Mouse (Mus musculus) lung, postnatal 0 days (tissue): ENCODE measurements at regions not wholly inside any gene's neighbourhood (a gene's known extent, or its start where the extent isn't known, plus 50 kb on each side); places are given as distances from the start of the nearest gene placed in this dataset.

Experiments used
- ATAC-seq: fragments of 200-750 bp; cut with Nextera tagmentation; 2 replicates; pipeline ENCODE4 v1.8.0; 2017; ENCODE audit warnings: moderate library complexity
- DNase-seq: peaks from one replicate; pipeline ENCODE4 v3.0.0-alpha.2; 2016; ENCODE audit warnings: low spot score
- H3K27ac ChIP-seq: fragments of 300-500 bp; sonication (generic); 2 replicates; pipeline ENCODE4 v1.5.1; 2014; ENCODE audit warnings: antibody characterized with exemption, mild to moderate bottlenecking, low read length, mixed read lengths
- H3K27me3 ChIP-seq: fragments of 300-500 bp; sonication (generic); replicated peaks from 2 replicates; pipeline ENCODE4 v1.6.1; 2014; ENCODE audit warnings: low read length, mixed read lengths; ENCODE audit not compliant: insufficient read depth
- H3K36me3 ChIP-seq: fragments of 300-500 bp; sonication (generic); 2 replicates; pipeline ENCODE4 v1.6.1; 2014; ENCODE audit warnings: low read length, mixed read lengths; ENCODE audit not compliant: insufficient read depth
- H3K4me1 ChIP-seq: fragments of 300-500 bp; sonication (generic); 2 replicates; pipeline ENCODE4 v1.6.1; 2014; ENCODE audit warnings: antibody characterized with exemption, low read depth, low read length, mixed read lengths; ENCODE audit not compliant: insufficient read depth
- H3K4me2 ChIP-seq: fragments of 300-500 bp; sonication (generic); replicated peaks from 2 replicates; pipeline ENCODE4 v1.6.1; 2014; ENCODE audit warnings: low read depth, mild to moderate bottlenecking, low read length, moderate library complexity, mixed read lengths
- H3K4me3 ChIP-seq: fragments of 300-500 bp; sonication (generic); 2 replicates; pipeline ENCODE4 v1.5.1; 2014; ENCODE audit warnings: low read depth, low read length
- H3K9ac ChIP-seq: fragments of 300-500 bp; sonication (generic); replicated peaks from 2 replicates; pipeline ENCODE4 v1.6.1; 2014; ENCODE audit warnings: low read depth, mild to moderate bottlenecking
- H3K9me3 ChIP-seq: fragments of 300-500 bp; sonication (generic); 2 replicates; pipeline ENCODE4 v1.6.1; 2016; ENCODE audit warnings: low read length, mixed read lengths
- CTCF ChIP-seq: IDR thresholded peaks from 2 replicates; pipeline ENCODE4 v1.5.1; 2016; ENCODE audit warnings: antibody characterized with exemption, mild to moderate bottlenecking
- EP300 ChIP-seq: IDR thresholded peaks from 2 replicates; pipeline ENCODE4 v1.6.1; 2016; ENCODE audit warnings: antibody characterized with exemption, mild to moderate bottlenecking, control low read depth
- WGBS: fragments of 180-500 bp; shearing (Covaris S2); extraction: QIAGEN DNeasy Blood & Tissue Kit; methylation state at CpG from one replicate; pipeline ENCODE4 v1.1.7; 2014; 5-methylcytosine and 5-hydroxymethylcytosine counted together

DNA sequence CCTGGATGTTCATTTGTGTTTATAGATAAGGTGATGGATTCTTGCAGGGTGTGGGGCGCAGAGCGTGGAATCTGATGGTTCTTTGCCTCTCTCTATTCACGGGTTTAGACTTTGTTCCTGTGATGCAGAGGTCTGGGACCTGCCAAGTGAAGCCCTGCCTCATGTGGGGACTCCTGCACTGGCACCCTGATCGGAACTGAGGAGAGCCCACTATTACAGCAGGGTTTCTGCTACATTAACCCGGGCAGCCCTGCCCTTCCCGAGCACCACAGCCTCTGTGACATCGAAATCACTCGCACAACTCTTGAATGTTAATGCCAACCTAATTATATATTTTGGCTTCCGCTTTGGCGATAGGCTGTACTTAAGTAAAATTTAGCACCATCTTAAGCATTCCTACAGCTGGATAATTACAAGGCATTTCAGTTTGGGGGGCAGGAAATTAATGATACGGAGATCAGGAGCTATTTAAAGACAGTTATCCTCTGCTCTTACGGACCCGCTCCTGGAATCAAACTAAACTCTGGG is 294.7 kb downstream of the Irs2 start:
- Histone ChIP-seq H3K36me3 (no peaks in the 10 kb centered on the region), H3K27me3 (no peaks in the 10 kb centered on the region), H3K4me1 (no peaks in the 10 kb centered on the region), H3K9me3 (no peaks in the 10 kb centered on the region), H3K4me3 (no peak overlapping the region), H3K4me2 (no peak overlapping the region), H3K27ac (no peak overlapping the region), H3K9ac (no peak overlapping the region)
- no peak for DNase-seq
- no peak for ATAC-seq
- WGBS, result 80% methylated on average over 13 of the region's 13 CpGs
- TF ChIP-seq EP300 (no peak), CTCF (no peak)

DNA sequence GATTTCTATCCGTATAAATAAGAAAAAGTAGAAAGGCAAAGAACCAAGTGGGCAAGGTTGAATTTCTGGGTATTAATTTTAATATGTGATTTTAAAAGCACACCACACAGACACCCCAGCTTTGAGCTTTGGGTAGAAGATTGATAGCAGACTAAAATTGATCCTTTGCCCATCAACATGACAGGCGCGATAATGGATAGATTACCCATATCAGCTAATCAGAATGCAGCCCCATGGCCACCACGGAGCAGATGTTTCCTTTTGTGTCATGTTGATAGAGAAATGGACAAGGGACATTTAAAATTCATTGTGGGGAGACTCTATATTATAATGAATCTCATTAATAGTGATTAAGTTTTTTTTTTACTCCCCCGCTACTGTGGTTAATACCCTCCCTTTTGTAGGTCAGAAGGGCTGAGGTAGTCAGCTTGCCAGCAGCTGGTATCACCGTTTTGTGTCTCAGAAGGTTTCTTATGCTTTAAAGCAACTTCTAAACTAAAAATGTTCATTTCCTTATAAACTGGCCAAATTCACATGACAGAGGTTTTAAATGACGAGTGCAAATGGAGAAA is 296.1 kb downstream of the Irs2 start:
- no peaks in the 10 kb centered on the region for H3K4me1 ChIP-seq
- TF ChIP-seq EP300, result no peak
- TF ChIP-seq CTCF, result no peak
- 75% methylated on average over 7 of the region's 7 CpGs for WGBS
- H3K9ac ChIP-seq, result no peak overlapping the region
- DNase-seq (no peak), ATAC-seq (no peak)
- H3K27me3 ChIP-seq, result no peaks in the 10 kb centered on the region
- H3K4me3 ChIP-seq, result no peak overlapping the region
- no peaks in the 10 kb centered on the region for H3K36me3 ChIP-seq
- no peak overlapping the region for H3K27ac ChIP-seq
- no peak overlapping the region for H3K4me2 ChIP-seq
- no peaks in the 10 kb centered on the region for H3K9me3 ChIP-seq

DNA sequence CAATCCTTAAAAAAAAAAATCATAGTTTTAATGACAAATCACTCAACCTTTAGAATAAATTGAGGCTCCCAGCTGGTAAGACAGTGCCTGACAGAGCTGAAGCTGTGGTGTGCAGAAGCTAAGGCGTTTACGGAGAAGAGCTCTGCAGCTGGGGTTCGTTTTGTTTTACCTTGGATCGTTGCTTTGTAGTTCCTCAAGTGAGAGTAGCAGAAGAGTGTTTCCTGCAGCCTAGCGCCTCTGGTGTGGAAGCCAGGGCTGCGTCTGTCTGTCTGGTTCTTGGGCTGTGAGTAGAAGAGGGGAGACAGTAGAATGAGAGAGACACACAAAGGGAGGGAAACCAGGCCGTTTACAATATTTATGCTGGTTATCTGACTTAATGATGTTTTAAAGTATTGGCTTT is 296.8 kb downstream of the Irs2 start:
- WGBS, result 44% methylated on average over 7 of the region's 7 CpGs
- no peak for TF ChIP-seq CTCF
- TF ChIP-seq EP300, result no peak
- Histone ChIP-seq H3K27me3 (no peaks in the 10 kb centered on the region), H3K4me2 (no peak overlapping the region), H3K9me3 (no peaks in the 10 kb centered on the region), H3K9ac (no peak overlapping the region), H3K36me3 (no peaks in the 10 kb centered on the region), H3K27ac (no peak overlapping the region), H3K4me1 (no peaks in the 10 kb centered on the region), H3K4me3 (no peak overlapping the region)
- no peak for ATAC-seq
- no peak for DNase-seq

DNA sequence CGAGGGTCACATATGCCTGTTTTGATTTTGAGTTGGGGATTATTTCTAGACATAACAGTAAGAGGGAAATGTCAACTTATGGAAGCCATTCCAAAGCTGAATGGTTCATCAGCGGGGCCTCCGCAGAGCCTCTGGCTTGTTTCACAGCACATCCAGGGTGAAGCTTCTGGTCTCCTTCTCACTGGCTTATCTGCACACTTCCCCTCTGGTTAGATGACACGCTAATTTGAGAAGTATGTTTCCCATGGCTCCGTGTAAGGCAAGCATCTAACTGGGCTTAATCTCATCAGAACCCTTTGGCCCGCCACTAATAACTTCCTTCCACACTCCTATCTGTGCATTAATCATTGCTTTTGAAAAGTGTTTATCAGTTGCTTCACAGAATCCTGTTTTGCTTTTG is 299.7 kb downstream of the Irs2 start:
- TF ChIP-seq EP300 (no peak), CTCF (no peak)
- Histone ChIP-seq H3K4me3 (no peak overlapping the region), H3K36me3 (no peaks in the 10 kb centered on the region), H3K4me1 (no peaks in the 10 kb centered on the region), H3K27me3 (no peaks in the 10 kb centered on the region), H3K9me3 (no peaks in the 10 kb centered on the region), H3K4me2 (no peak overlapping the region), H3K27ac (no peak overlapping the region), H3K9ac (no peak overlapping the region)
- ATAC-seq, result no peak
- no peak for DNase-seq
- 57% methylated on average over 6 of the region's 6 CpGs for WGBS

DNA sequence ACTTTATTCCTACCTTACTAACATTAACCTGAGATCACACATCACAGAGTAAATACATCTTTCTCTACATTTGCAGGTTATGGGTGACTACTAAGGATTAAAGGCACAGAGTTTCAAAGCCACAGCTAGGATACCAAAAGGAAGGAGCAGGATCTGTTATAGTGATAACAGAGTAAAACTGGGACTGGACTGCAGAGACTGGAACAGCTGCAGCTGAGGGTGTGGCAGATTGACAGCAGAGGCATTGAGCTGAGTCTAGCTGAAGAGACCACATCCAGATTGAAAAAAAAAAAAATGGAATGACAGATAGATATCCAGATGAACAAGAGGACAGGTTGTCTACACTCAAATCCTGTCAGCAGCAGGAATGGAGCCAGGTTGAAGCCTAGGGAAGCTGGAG is 301.1 kb downstream of the Irs2 start:
- Histone ChIP-seq H3K4me2 (no peak overlapping the region), H3K27me3 (no peaks in the 10 kb centered on the region), H3K36me3 (no peaks in the 10 kb centered on the region), H3K4me1 (no peaks in the 10 kb centered on the region), H3K9me3 (no peaks in the 10 kb centered on the region), H3K9ac (no peak overlapping the region), H3K27ac (no peak overlapping the region), H3K4me3 (no peak overlapping the region)
- ATAC-seq, result no peak
- no peak for DNase-seq
- TF ChIP-seq CTCF (no peak), EP300 (no peak)

DNA sequence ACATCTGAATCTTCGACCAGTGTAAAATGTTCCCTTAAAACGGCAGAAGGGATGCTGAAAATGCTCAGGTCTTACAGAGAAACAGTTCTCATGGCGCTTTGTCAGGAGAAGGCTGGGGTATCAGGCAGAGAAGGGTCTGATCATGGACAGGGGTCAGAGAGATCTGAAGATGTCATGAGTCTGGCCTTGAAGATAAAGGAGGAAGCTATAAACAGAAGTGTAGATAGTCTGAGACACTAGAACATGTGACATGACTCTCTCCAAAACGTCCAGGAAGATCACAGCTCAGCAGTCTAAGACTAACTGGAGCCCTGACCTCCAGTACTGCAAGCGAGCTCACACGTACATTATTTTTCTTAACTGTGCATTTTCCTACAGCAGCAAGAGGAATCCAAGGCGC is 302.3 kb downstream of the Irs2 start:
- no peaks in the 10 kb centered on the region for H3K27me3 ChIP-seq
- no peaks in the 10 kb centered on the region for H3K9me3 ChIP-seq
- no peak for ATAC-seq

DNA sequence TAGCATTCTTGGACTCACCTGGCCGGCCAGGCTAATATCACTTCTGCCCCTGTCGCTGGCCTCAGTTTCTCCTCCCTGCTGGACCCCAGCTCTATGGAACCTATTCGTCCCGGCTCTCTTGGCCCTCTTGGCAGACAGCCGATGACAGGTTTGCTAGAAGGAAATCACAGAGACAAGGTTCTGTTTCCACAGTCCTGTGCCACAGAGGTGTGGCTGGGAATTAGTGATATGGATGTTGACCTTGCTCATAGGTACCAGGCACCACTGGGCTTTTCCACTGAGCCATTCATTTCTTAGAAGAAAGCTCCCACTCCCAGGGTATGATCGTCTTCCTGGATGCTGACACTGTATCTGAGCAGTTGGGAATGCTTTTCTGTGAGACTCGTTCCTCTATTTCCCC is 305.5 kb downstream of the Irs2 start:
- Histone ChIP-seq H3K9ac (no peak overlapping the region), H3K4me1 (no peaks in the 10 kb centered on the region), H3K4me3 (no peak overlapping the region), H3K36me3 (no peaks in the 10 kb centered on the region), H3K27me3 (no peaks in the 10 kb centered on the region), H3K27ac (no peak overlapping the region), H3K9me3 (no peaks in the 10 kb centered on the region), H3K4me2 (no peak overlapping the region)
- TF ChIP-seq CTCF (no peak), EP300 (no peak)
- ATAC-seq, result no peak
- no peak for DNase-seq
- WGBS, result 87% methylated on average over 7 of the region's 7 CpGs

More for the DNA sequence above, 302.3 kb downstream of the Irs2 start:
- no peak overlapping the region for H3K9ac ChIP-seq
- TF ChIP-seq EP300 (no peak), CTCF (no peak)
- no peaks in the 10 kb centered on the region for H3K4me1 ChIP-seq
- WGBS, result 38% methylated on average over 7 of the region's 7 CpGs
- no peak overlapping the region for H3K4me3 ChIP-seq
- H3K4me2 ChIP-seq, result no peak overlapping the region
- no peak for DNase-seq
- H3K27ac ChIP-seq, result no peak overlapping the region
- H3K36me3 ChIP-seq, result no peaks in the 10 kb centered on the region
